Mouse (Mus musculus) embryonic stem cell, embryonic (primary cell): ENCODE measurements around the gene Alg12.

Source experiments
- CTCF ChIA-PET, 4 experiments: fragments of 300-600 bp in 2 of 4; fragments of 350-600 bp in 2 of 4; sonication (Branson Sonifier 250); formaldehyde crosslinking; loops; one replicate each; lab custom pipeline; 2022; ENCODE audit warnings: inconsistent platforms in 2 of 4; lab: Charles Lee
- POLR2A ChIA-PET, 4 experiments: fragments of 300-600 bp in 2 of 4; fragments of 350-600 bp in 2 of 4; sonication (Branson Sonifier 250); formaldehyde crosslinking; loops; one replicate each; lab custom pipeline; 2022; ENCODE audit warnings: antibody characterized with exemption in 4 of 4, inconsistent platforms in 1 of 4; lab: Charles Lee

Alg12 gene

GRCm38 (mm10) chr15:88828800-88829705 is 9.9 kb upstream of the Alg12 start:
- ChIA-PET CTCF (interaction anchor here (0.7 to 3.0 kb wide), 30 partner anchors 10 to 486 kb away, joined by 3 to 35 read pairs (median 5); partner anchors contain the start of genes Alg12 (in 3 of the 4), Creld2 (in 1 of the 4), Hdac10 (in 1 of the 4) and Mapk12 (in 1 of the 4)), POLR2A (interaction anchor here in 3 of 4 experiments (1.4 to 6.0 kb wide), 15 partner anchors 8 to 92 kb away, joined by 4 to 33 read pairs (median 8); partner anchors contain the start of gene Pim3 (in 3 of the 3))

GRCm38 (mm10) chr15:88827991-88828799 is 9.1 kb upstream of the Alg12 start:
- CTCF ChIA-PET: interaction anchor here (0.5 to 3.0 kb wide), 93 partner anchors 9 to 487 kb away, joined by 3 to 43 read pairs (median 4); partner anchors contain the start of genes Hdac10 (in 3 of the 4), Pim3 (in 3 of the 4), Alg12 (in 2 of the 4) and Mov10l1 (in 2 of the 4)
- POLR2A ChIA-PET: interaction anchor here (0.6 to 6.0 kb wide), 42 partner anchors 8 to 530 kb away, joined by 3 to 33 read pairs (median 5); partner anchors contain the start of genes Pim3 (in 3 of the 4), Alg12 (in 2 of the 4), Creld2 (in 1 of the 4) and Hdac10 (in 1 of the 4)

GRCm38 (mm10) chr15:88827466-88827865 is 8.3 kb upstream of the Alg12 start:
- CTCF ChIA-PET: interaction anchor here (0.5 to 3.0 kb wide), 93 partner anchors 8 to 488 kb away, joined by 3 to 43 read pairs (median 4); partner anchors contain the start of genes Hdac10 (in 3 of the 4), Pim3 (in 3 of the 4), Alg12 (in 2 of the 4) and Mov10l1 (in 2 of the 4)
- POLR2A ChIA-PET: interaction anchor here (0.6 to 6.0 kb wide), 42 partner anchors 9 to 530 kb away, joined by 3 to 33 read pairs (median 4); partner anchors contain the start of genes Pim3 (in 3 of the 4), Alg12 (in 2 of the 4), Creld2 (in 1 of the 4) and Hdac10 (in 1 of the 4)

- POLR2A ChIA-PET: interaction anchor here in 3 of 4 experiments (0.6 to 1.2 kb wide), 4 partner anchors 50 to 162 kb away, joined by 3 to 4 read pairs (median 3); no protein-coding TSS in a partner anchor
- CTCF ChIA-PET: no interaction called here
These were observed 4.3 kb upstream of the Alg12 start for GRCm38 (mm10) chr15:88823376-88823775.

- CTCF ChIA-PET: interaction anchor here in 2 of 4 experiments (0.6 to 1.0 kb wide), 2 partner anchors 54 to 374 kb away, joined by 3 to 4 read pairs; partner anchors contain the start of gene Dennd6b (in 1 of the 2)
- POLR2A ChIA-PET: interaction anchor here in 2 of 4 experiments (0.9 to 1.2 kb wide), 3 partner anchors 40 to 120 kb away, joined by 3 read pairs; partner anchors contain the start of gene Pim3 (in 1 of the 2)
These were observed 3.4 kb upstream of the Alg12 start for GRCm38 (mm10) chr15:88822513-88822912.

- POLR2A ChIA-PET: interaction anchor here in 3 of 4 experiments (0.6 to 1.6 kb wide), 9 partner anchors 16 to 122 kb away, joined by 3 to 4 read pairs (median 3); partner anchors contain the start of gene Pim3 (in 1 of the 3)
- CTCF ChIA-PET: interaction anchor here in 3 of 4 experiments (0.7 to 1.0 kb wide), 3 partner anchors 20 to 55 kb away, joined by 3 to 6 read pairs (median 4); no protein-coding TSS in a partner anchor
These were observed 2.3 kb upstream of the Alg12 start for GRCm38 (mm10) chr15:88821403-88821802.

GRCm38 (mm10) chr15:88819906-88820303 is 787 bp upstream of the Alg12 start:
- CTCF ChIA-PET: interaction anchor here in 3 of 4 experiments (0.6 to 2.5 kb wide), 3 partner anchors 8 to 102 kb away, joined by 3 to 13 read pairs (median 7); no protein-coding TSS in a partner anchor
- POLR2A ChIA-PET: interaction anchor here in 3 of 4 experiments (0.6 to 3.5 kb wide), 17 partner anchors 11 to 358 kb away, joined by 3 to 19 read pairs (median 5); partner anchors contain the start of genes Tubgcp6 (in 1 of the 3) and Zbed4 (in 1 of the 3)

GRCm38 (mm10) chr15:88815196-88815700 is 3.9 kb downstream of the Alg12 start:
- CTCF ChIA-PET: interaction anchor here in 2 of 4 experiments (1.1 to 2.1 kb wide), 10 partner anchors 10 to 312 kb away, joined by 3 to 10 read pairs (median 5); no protein-coding TSS in a partner anchor
- POLR2A ChIA-PET: interaction anchor here in 3 of 4 experiments (0.8 to 1.8 kb wide), 8 partner anchors 11 to 109 kb away, joined by 3 to 5 read pairs (median 3); no protein-coding TSS in a partner anchor

- POLR2A ChIA-PET: interaction anchor here in 3 of 4 experiments (0.5 to 1.8 kb wide), 11 partner anchors 12 to 185 kb away, joined by 3 to 7 read pairs (median 3); no protein-coding TSS in a partner anchor
- CTCF ChIA-PET: interaction anchor here (0.5 to 2.1 kb wide), 16 partner anchors 9 to 313 kb away, joined by 3 to 23 read pairs (median 4); no protein-coding TSS in a partner anchor
These were observed 4.6 kb downstream of the Alg12 start for GRCm38 (mm10) chr15:88814411-88815047.

GRCm38 (mm10) chr15:88813873-88814272 is 5.2 kb downstream of the Alg12 start:
- ChIA-PET POLR2A (interaction anchor here in 3 of 4 experiments (0.9 to 1.7 kb wide), 5 partner anchors 12 to 184 kb away, joined by 3 to 7 read pairs (median 3); partner anchors contain the start of gene Zbed4 (in 1 of the 3)), CTCF (interaction anchor here in 2 of 4 experiments (1.1 to 2.1 kb wide), 4 partner anchors 12 to 53 kb away, joined by 3 to 6 read pairs (median 4); no protein-coding TSS in a partner anchor)

- POLR2A ChIA-PET: interaction anchor here in 3 of 4 experiments (0.5 to 1.7 kb wide), 5 partner anchors 11 to 369 kb away, joined by 3 to 7 read pairs (median 3); partner anchors contain the start of genes Panx2 (in 1 of the 3) and Zbed4 (in 1 of the 3)
- CTCF ChIA-PET: interaction anchor here in 1 of 4 experiments (2.1 kb wide), 1 partner anchor 11 kb away, joined by 6 read pairs; no protein-coding TSS in a partner anchor
These were observed 5.9 kb downstream of the Alg12 start for GRCm38 (mm10) chr15:88813262-88813661.

GRCm38 (mm10) chr15:88810369-88810768 is 8.7 kb downstream of the Alg12 start:
- ChIA-PET POLR2A (interaction anchor here in 2 of 4 experiments (0.8 to 3.6 kb wide), 6 partner anchors 8 to 52 kb away, joined by 3 to 16 read pairs (median 3); partner anchors contain the start of genes Alg12 (in 2 of the 2), Creld2 (in 1 of the 2) and Pim3 (in 1 of the 2)), CTCF (no interaction called here)

- POLR2A ChIA-PET: interaction anchor here in 3 of 4 experiments (0.6 to 3.6 kb wide), 12 partner anchors 8 to 809 kb away, joined by 3 to 16 read pairs (median 4); partner anchors contain the start of genes Alg12 (in 2 of the 3), Creld2 (in 1 of the 3) and Zbed4 (in 1 of the 3)
- CTCF ChIA-PET: interaction anchor here in 1 of 4 experiments (1.0 kb wide), 1 partner anchor 20 kb away, joined by 5 read pairs; no protein-coding TSS in a partner anchor
These were observed 11.0 kb downstream of the Alg12 start for GRCm38 (mm10) chr15:88808121-88808520.

- ChIA-PET POLR2A (interaction anchor here in 3 of 4 experiments (0.6 to 1.9 kb wide), 15 partner anchors 8 to 271 kb away, joined by 3 to 7 read pairs (median 3); partner anchors contain the start of genes Alg12 (in 2 of the 3), Creld2 (in 2 of the 3), Zbed4 (in 2 of the 3) and Pim3 (in 1 of the 3)), CTCF (interaction anchor here in 2 of 4 experiments (0.6 to 2.1 kb wide), 3 partner anchors 12 to 326 kb away, joined by 3 to 6 read pairs (median 3); partner anchors contain the start of gene Hdac10 (in 1 of the 2))
These were observed 16.8 kb downstream of the Alg12 start for GRCm38 (mm10) chr15:88802348-88802747.

- ChIA-PET CTCF (interaction anchor here in 2 of 4 experiments (0.6 to 2.1 kb wide), 3 partner anchors 12 to 326 kb away, joined by 3 to 6 read pairs (median 3); partner anchors contain the start of gene Hdac10 (in 1 of the 2)), POLR2A (interaction anchor here in 3 of 4 experiments (0.6 to 1.9 kb wide), 13 partner anchors 8 to 271 kb away, joined by 3 to 7 read pairs (median 4); partner anchors contain the start of genes Zbed4 (in 2 of the 3), Alg12 (in 1 of the 3), Creld2 (in 1 of the 3) and Pim3 (in 1 of the 3))
These were observed 17.2 kb downstream of the Alg12 start for GRCm38 (mm10) chr15:88801903-88802302.
